In the genomic region with DNA sequence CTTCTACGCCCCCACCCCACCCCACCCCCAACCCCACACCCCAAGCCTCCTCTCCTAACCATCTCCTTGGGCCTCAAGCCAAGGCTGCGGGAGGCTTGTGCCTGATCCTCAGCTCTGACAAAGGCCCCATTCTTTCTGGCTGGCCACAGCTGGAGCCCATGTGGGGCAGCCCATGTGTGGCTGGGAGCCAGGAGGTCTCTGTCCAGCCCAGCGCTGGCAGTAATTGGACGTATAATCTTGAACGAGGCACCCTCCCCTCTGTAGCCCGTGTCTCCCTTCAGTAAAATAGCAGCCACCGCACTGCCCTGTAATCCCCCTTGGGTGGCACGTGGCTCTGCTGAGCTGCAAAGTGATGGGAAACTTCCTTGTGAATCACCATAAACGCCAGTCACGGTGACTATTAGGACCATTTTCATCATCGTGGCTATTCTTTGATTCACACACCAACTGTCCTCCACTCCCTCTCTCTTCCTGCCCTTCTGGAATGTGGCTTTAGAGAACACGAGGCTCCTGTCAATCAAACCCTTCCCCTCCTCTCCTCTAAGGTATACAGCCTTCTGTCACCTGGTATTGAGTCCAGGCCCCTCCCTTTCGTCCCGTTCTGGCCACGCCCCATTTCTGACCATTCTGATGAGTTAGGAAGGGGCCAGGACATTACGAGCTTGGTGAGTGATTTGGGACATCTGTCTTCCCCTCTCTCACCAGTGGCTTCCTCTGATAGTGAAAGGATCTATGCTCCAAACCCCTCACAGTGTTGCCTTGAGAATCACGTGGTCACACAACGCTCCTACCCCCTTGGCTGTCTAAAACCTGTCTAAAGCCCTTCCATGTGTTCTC, we compare ENCODE assay signal across 9 mouse cellular contexts. TPM values are rescaled to one million over a fixed set of nuclear protein-coding genes. Genes with fewer than 3 reads are reported as not detected.
DNase-seq lines count a peak whose midpoint lies in the region; ATAC-seq and TF ChIP-seq lines count a peak whose summit lies in the region.
"Had no signal": no experiment of that assay in that cellular context is flagged by ENCODE, and none has a peak within 500 bp of the region (broad histone marks: within the 10 kb centered on the region; RNA-seq: fewer than 3 reads in every experiment).

No protein-coding gene starts in this region.

- H3K27ac ChIP-seq in forebrain, postnatal 0 days (ENCODE audit: low read depth, low read length) = no peak overlapping the region

- H3K4me2 ChIP-seq in forebrain, postnatal 0 days (ENCODE audit: low read depth) = no peak overlapping the region

- H3K4me1 ChIP-seq in forebrain, postnatal 0 days (ENCODE audit: insufficient read depth) = no peaks in the 10 kb centered on the region
- H3K4me1 ChIP-seq in megakaryocyte, embryonic 14.5 days = peaks cover 29% of the 10 kb centered on the region

- no peaks in the 10 kb centered on the region for H3K27me3 ChIP-seq in forebrain, postnatal 0 days (ENCODE audit: insufficient read depth, low read length)
- peaks cover 74% of the 10 kb centered on the region for H3K27me3 ChIP-seq in megakaryocyte, embryonic 14.5 days (replicated peaks)

- WGBS in forebrain, postnatal 0 days = 8% methylated on average over 18 of the region's 18 CpGs

- H3K4me3 ChIP-seq in forebrain, postnatal 0 days (ENCODE audit: low read depth, low read length) = no peak overlapping the region
- peak overlapping the region; percentile 18 for H3K4me3 ChIP-seq in megakaryocyte, embryonic 14.5 days (replicated peaks)

- peak; percentile 63 for ATAC-seq in forebrain, postnatal 0 days

- H3K9me3 ChIP-seq in forebrain, postnatal 0 days (ENCODE audit: low read length) = no peaks in the 10 kb centered on the region
- peaks cover 13% of the 10 kb centered on the region for H3K9me3 ChIP-seq in megakaryocyte, embryonic 14.5 days

- no peaks in the 10 kb centered on the region for H3K36me3 ChIP-seq in forebrain, postnatal 0 days (ENCODE audit: insufficient read depth)
- no peaks in the 10 kb centered on the region for H3K36me3 ChIP-seq in megakaryocyte, embryonic 14.5 days (replicated peaks; ENCODE audit: low read length)

- peak; percentile 53 to 56 for DNase-seq in layer of hippocampus, adult 8-10 months (ENCODE audit: low spot score in 2 of 2)
- DNase-seq in layer of hippocampus, adult 18-20 months (ENCODE audit: low spot score in 2 of 2) = no peak
- peak; percentile 51 for DNase-seq in adipocyte (ENCODE audit: low spot score)
- DNase-seq in forebrain, postnatal 0 days = peak; percentile 51
- no peak for DNase-seq in T-cell, adult 2 months (ENCODE audit: low spot score)
- DNase-seq in urinary bladder, postnatal 14 days (ENCODE audit: low spot score) = no peak
- DNase-seq in kidney, postnatal 14 days = no peak

- no peak for TF ChIP-seq CTCF in forebrain, postnatal 0 days (IDR thresholded peaks at IDR 0.05; ENCODE audit: low read depth)

- no peak overlapping the region for H3K9ac ChIP-seq in forebrain, postnatal 0 days

RNA-seq across cellular contexts. Expression of a gene that starts 2.8 kb away (rescaled TPM):
- 1 to 10 TPM in 3 of 4 experiments, not detected in 1; 1.2 to 1.5 (median 1.2) TPM for total RNA-seq in layer of hippocampus, adult 8-10 months (2022)
- total RNA-seq in layer of hippocampus, adult 18-20 months (2021) = under 1 TPM; 0.61 to 0.77 TPM
- not detected in 2 replicates for total RNA-seq in forebrain, postnatal 0 days (2014; rRNA removed)
- 0.71 and 0.77 TPM in 2 replicates for polyA plus RNA-seq in forebrain, postnatal 0 days (2015; fragmentation: Nextera tagmentation; extraction: Ambion mirVana)
- polyA plus RNA-seq in megakaryocyte, embryonic 14.5 days (2012; ENCODE audit: insufficient read depth, low replicate concordance) = 10.8 and 19.1 TPM in 2 replicates

RNA-seq across cellular contexts. Expression of a gene that starts 16.8 kb away (rescaled TPM):
- total RNA-seq in layer of hippocampus, adult 8-10 months (2022) = under 1 TPM; 0.34 to 0.67 (median 0.42) TPM
- under 1 TPM; 0.38 to 0.42 TPM for total RNA-seq in layer of hippocampus, adult 18-20 months (2021)
- 0.46 TPM in 1 of 2 replicates, not detected in the other for total RNA-seq in forebrain, postnatal 0 days (2014; rRNA removed)
- 0.17 and 0.33 TPM in 2 replicates for polyA plus RNA-seq in forebrain, postnatal 0 days (2015; fragmentation: Nextera tagmentation; extraction: Ambion mirVana)
- polyA plus RNA-seq in megakaryocyte, embryonic 14.5 days (2012; ENCODE audit: insufficient read depth, low replicate concordance) = 0.18 TPM in 1 of 2 replicates, not detected in the other

RNA-seq across cellular contexts. Expression of a gene that starts 18.8 kb away (rescaled TPM):
- total RNA-seq in layer of hippocampus, adult 8-10 months (2022) = 10 to 100 TPM; 11.1 to 12.6 (median 11.9) TPM
- total RNA-seq in layer of hippocampus, adult 18-20 months (2021) = 10 to 100 TPM; 11.0 to 11.2 TPM
- total RNA-seq in forebrain, postnatal 0 days (2014; rRNA removed) = 6.2 and 6.3 TPM in 2 replicates
- polyA plus RNA-seq in forebrain, postnatal 0 days (2015; fragmentation: Nextera tagmentation; extraction: Ambion mirVana) = 3.3 and 7.1 TPM in 2 replicates
- polyA plus RNA-seq in megakaryocyte, embryonic 14.5 days (2012; ENCODE audit: insufficient read depth, low replicate concordance) = not detected in 2 replicates

RNA-seq across cellular contexts. Expression of a gene that starts 53.6 kb away (rescaled TPM):
- total RNA-seq in layer of hippocampus, adult 8-10 months (2022) = not detected
- total RNA-seq in layer of hippocampus, adult 18-20 months (2021) = not detected
- total RNA-seq in forebrain, postnatal 0 days (2014; rRNA removed) = not detected in 2 replicates
- not detected in 2 replicates for polyA plus RNA-seq in forebrain, postnatal 0 days (2015; fragmentation: Nextera tagmentation; extraction: Ambion mirVana)
- not detected in 2 replicates for polyA plus RNA-seq in megakaryocyte, embryonic 14.5 days (2012; ENCODE audit: insufficient read depth, low replicate concordance)
- total RNA-seq: left cerebral cortex, adult 18-20 months had no signal

RNA-seq across cellular contexts. Expression of a gene that starts 57.5 kb away (rescaled TPM):
- total RNA-seq in layer of hippocampus, adult 8-10 months (2022) = 100 to 1,000 TPM; 109 to 165 (median 131) TPM
- total RNA-seq in layer of hippocampus, adult 18-20 months (2021) = 100 to 1,000 TPM; 122 to 140 TPM
- total RNA-seq in forebrain, postnatal 0 days (2014; rRNA removed) = 11.8 and 14.0 TPM in 2 replicates
- polyA plus RNA-seq in forebrain, postnatal 0 days (2015; fragmentation: Nextera tagmentation; extraction: Ambion mirVana) = 8.0 and 16.5 TPM in 2 replicates
- polyA plus RNA-seq in megakaryocyte, embryonic 14.5 days (2012; ENCODE audit: insufficient read depth, low replicate concordance) = 0.78 and 6.1 TPM in 2 replicates

Comparison
In these comparisons a context has a peak if more than half of its experiments do, and no peak if none do; other contexts are left out.
1. DNase-seq: peak in layer of hippocampus, adult 8-10 months (2 of 2), adipocyte (single experiment) and forebrain, postnatal 0 days (single experiment); none in layer of hippocampus, adult 18-20 months (0 of 2), T-cell, adult 2 months (single experiment), urinary bladder, postnatal 14 days (single experiment) and kidney, postnatal 14 days (single experiment).